Mouse (Mus musculus) frontal cortex, postnatal 25 days (tissue): ENCODE results near the gene Vars.
"Not testable (repeated sequence)": the region's sequence is repeated elsewhere in the genome, so short reads cannot be mapped to it uniquely, and the experiment has no call there.

ENCODE experiments used
- DNase-seq, 2 experiments: peaks; one replicate each; pipeline ENCODE4 v3.0.0; 2022; ENCODE audit warnings: low spot score in 2 of 2

Gene Vars

GRCm38 (mm10) chr17:34972069-34972749, 28.6 kb upstream of the Vars start, which contains the start of the genes Hspa1a and Hspa1l:
Gene Hspa1a, minus strand, starts transcription at chr17:34972156.
Gene Hspa1l, plus strand, starts transcription at chr17:34972703.
- peak; percentile 59 to 62 for DNase-seq

- no peak for DNase-seq
Measured at GRCm38 (mm10) chr17:34975581-34976492, 24.9 kb upstream of the Vars start.

GRCm38 (mm10) chr17:34977000-34977399, 23.8 kb upstream of the Vars start:
- DNase-seq = no peak

GRCm38 (mm10) chr17:34978239-34978638, 22.5 kb upstream of the Vars start:
- DNase-seq = no peak

- no peak for DNase-seq
Measured at GRCm38 (mm10) chr17:34979631-34980030, 21.2 kb upstream of the Vars start.

GRCm38 (mm10) chr17:34980655-34981054, 20.1 kb upstream of the Vars start:
- no peak for DNase-seq

- DNase-seq = peak; percentile 78 to 90
Measured at GRCm38 (mm10) chr17:34981690-34982180, 19.1 kb upstream of the Vars start, which contains the start of gene Lsm2. Gene Lsm2, plus strand, starts transcription at chr17:34981862.

- DNase-seq = no peak
Measured at GRCm38 (mm10) chr17:34982328-34982727, 18.5 kb upstream of the Vars start.

- no peak for DNase-seq
Measured at GRCm38 (mm10) chr17:34984218-34984617, 16.6 kb upstream of the Vars start.

GRCm38 (mm10) chr17:34994751-34995150, 6.0 kb upstream of the Vars start:
- DNase-seq = no peak

GRCm38 (mm10) chr17:34995192-34995591, 5.6 kb upstream of the Vars start:
- DNase-seq = not testable (repeated sequence)

GRCm38 (mm10) chr17:34995927-34996326, 4.9 kb upstream of the Vars start:
- not testable (repeated sequence) for DNase-seq

- DNase-seq = no peak
Measured at GRCm38 (mm10) chr17:34996411-34997141, 4.2 kb upstream of the Vars start.

GRCm38 (mm10) chr17:34997142-34997483, 3.7 kb upstream of the Vars start:
- DNase-seq = no peak

- no peak for DNase-seq
Measured at GRCm38 (mm10) chr17:34998526-34999430, 2.0 kb upstream of the Vars start.

- DNase-seq = not testable (repeated sequence)
Measured at GRCm38 (mm10) chr17:34999871-35000716, 693 bp upstream of the Vars start.

- no peak for DNase-seq
Measured at GRCm38 (mm10) chr17:35001452-35002152, 815 bp downstream of the Vars start.

- DNase-seq = no peak
Measured at GRCm38 (mm10) chr17:35002153-35002865, 1.5 kb downstream of the Vars start.
